Mouse (Mus musculus) MEL (cell line): ENCODE measurements around the gene Fam222b. TPM values are rescaled to one million over a fixed set of nuclear protein-coding genes. Genes with fewer than 3 reads are reported as not detected.

Source experiments
- DNase-seq: peaks from one replicate; pipeline ENCODE4 v3.0.0; 2011; ENCODE audit warnings: low read depth, low spot score
- H3K27ac ChIP-seq: 2 replicates; pipeline ENCODE4 v1.5.1; 2012; ENCODE audit warnings: low read depth, mild to moderate bottlenecking, control low read depth, low read length, moderate library complexity; ENCODE audit not compliant: control insufficient read depth
- H3K27me3 ChIP-seq, 2 experiments: fragments of 150-350 bp in 1 of 2; sonication (generic) in 1 of 2; 2 replicates each; pipeline ENCODE4 v1.6.1; 2012; ENCODE audit warnings: low read length in 2 of 2, mild to moderate bottlenecking in 2 of 2, improper control_type of control experiment in 1 of 2, moderate library complexity in 1 of 2; ENCODE audit not compliant: insufficient read depth in 2 of 2, control insufficient read depth in 1 of 2
- H3K36me3 ChIP-seq, 2 experiments: 2 replicates each; pipeline ENCODE4 v1.6.1; 2012 to 2014; ENCODE audit warnings: low read length in 2 of 2, improper control_type of control experiment in 1 of 2, inconsistent platforms in 1 of 2, mild to moderate bottlenecking in 1 of 2; ENCODE audit not compliant: insufficient read depth in 2 of 2, control insufficient read depth in 1 of 2
- H3K4me1 ChIP-seq, 2 experiments: fragments of 150-350 bp in 1 of 2; sonication (generic) in 1 of 2; 2 replicates each; pipeline ENCODE4 v1.6.1; 2012; ENCODE audit warnings: low read length in 2 of 2, improper control_type of control experiment in 1 of 2, mild to moderate bottlenecking in 1 of 2; ENCODE audit not compliant: insufficient read depth in 2 of 2, control insufficient read depth in 1 of 2
- H3K4me3 ChIP-seq, 2 experiments: fragments of 150-350 bp in 1 of 2; sonication (generic) in 1 of 2; 2 replicates each; pipeline ENCODE4 v1.5.1; 2012; ENCODE audit warnings: low read depth in 2 of 2, low read length in 2 of 2, mild to moderate bottlenecking in 2 of 2, moderate library complexity in 2 of 2, control low read depth in 1 of 2, improper control_type of control experiment in 1 of 2; ENCODE audit not compliant: control insufficient read depth in 1 of 2, insufficient read depth in 1 of 2
- H3K79me2 ChIP-seq: 2 replicates; pipeline ENCODE4 v1.6.1; 2012; ENCODE audit warnings: mild to moderate bottlenecking, low read length, moderate library complexity; ENCODE audit not compliant: control insufficient read depth, poor library complexity, insufficient read depth
- H3K9ac ChIP-seq: 2 replicates; pipeline ENCODE4 v1.6.1; 2012; ENCODE audit warnings: low read depth, mild to moderate bottlenecking, control low read depth, low read length, moderate library complexity; ENCODE audit not compliant: control insufficient read depth, poor library complexity, severe bottlenecking
- H3K9me3 ChIP-seq: fragments of 150-350 bp; sonication (generic); replicated peaks from 2 replicates; pipeline ENCODE4 v1.6.1; 2012; ENCODE audit warnings: mild to moderate bottlenecking, low read length, improper control_type of control experiment, moderate library complexity; ENCODE audit not compliant: insufficient read depth
- BHLHE40 ChIP-seq: IDR thresholded peaks from 2 replicates; pipeline ENCODE4 v1.6.1; 2012; ENCODE audit warnings: low read depth, mild to moderate bottlenecking, inconsistent platforms, low read length, improper control_type of control experiment, borderline replicate concordance
- CHD1 ChIP-seq: IDR thresholded peaks from 2 replicates; pipeline ENCODE4 v1.6.1; 2012; ENCODE audit warnings: low read depth, mild to moderate bottlenecking, inconsistent platforms, low read length, improper control_type of control experiment
- CHD2 ChIP-seq: IDR thresholded peaks from 2 replicates; pipeline ENCODE4 v1.6.1; 2011; ENCODE audit warnings: low read length, improper control_type of control experiment
- E2F4 ChIP-seq: IDR thresholded peaks from 2 replicates; pipeline ENCODE4 v1.6.1; 2011; ENCODE audit warnings: low read depth, low read length, improper control_type of control experiment, borderline replicate concordance
- EP300 ChIP-seq, 2 experiments: IDR thresholded peaks; 2 replicates each; pipeline ENCODE4 v1.6.1; 2011; ENCODE audit warnings: improper control_type of control experiment in 2 of 2, low read length in 2 of 2, low read depth in 1 of 2, mild to moderate bottlenecking in 1 of 2
- ETS1 ChIP-seq: IDR thresholded peaks from 2 replicates; pipeline ENCODE4 v1.6.1; 2012; ENCODE audit warnings: low read depth, mild to moderate bottlenecking, inconsistent platforms, low read length, improper control_type of control experiment, moderate library complexity
- GABPA ChIP-seq: IDR thresholded peaks from 2 replicates; pipeline ENCODE4 v1.6.1; 2012; ENCODE audit warnings: low read depth, mild to moderate bottlenecking, inconsistent platforms, low read length, improper control_type of control experiment, moderate library complexity
- GATA1 ChIP-seq: IDR thresholded peaks from 2 replicates; pipeline ENCODE4 v1.6.1; 2011; ENCODE audit warnings: low read depth, low read length, improper control_type of control experiment
- HCFC1 ChIP-seq: IDR thresholded peaks from 2 replicates; pipeline ENCODE4 v1.6.1; 2012; ENCODE audit warnings: low read depth, mild to moderate bottlenecking, inconsistent platforms, low read length, improper control_type of control experiment, moderate library complexity
- JUND ChIP-seq: IDR thresholded peaks from 2 replicates; pipeline ENCODE4 v1.6.1; 2011; ENCODE audit warnings: low read depth, mild to moderate bottlenecking, improper control_type of control experiment, low read length
- KAT2A ChIP-seq: conservative IDR thresholded peaks from 2 replicates; pipeline ENCODE4 v1.6.1; 2012; ENCODE audit warnings: low read depth, low read length, improper control_type of control experiment, inconsistent platforms
- MAFK ChIP-seq: IDR thresholded peaks from 2 replicates; pipeline ENCODE4 v1.6.1; 2011; ENCODE audit warnings: low read depth, mild to moderate bottlenecking, low read length, improper control_type of control experiment, borderline replicate concordance
- MAX ChIP-seq: IDR thresholded peaks from 2 replicates; pipeline ENCODE4 v1.6.1; 2011; ENCODE audit warnings: low read length, improper control_type of control experiment
- MAZ ChIP-seq: IDR thresholded peaks from 2 replicates; pipeline ENCODE4 v1.6.1; 2012; ENCODE audit warnings: low read depth, mild to moderate bottlenecking, inconsistent platforms, low read length, improper control_type of control experiment
- MEF2A ChIP-seq: IDR thresholded peaks from 2 replicates; pipeline ENCODE4 v1.6.1; 2014; ENCODE audit warnings: low read depth, mild to moderate bottlenecking, inconsistent platforms, low read length, improper control_type of control experiment; ENCODE audit not compliant: poor library complexity, insufficient replicate concordance, severe bottlenecking; ENCODE audit errors: extremely low read depth
- MXI1 ChIP-seq: IDR thresholded peaks from 2 replicates; pipeline ENCODE4 v1.6.1; 2011; ENCODE audit warnings: mild to moderate bottlenecking, low read depth, low read length, improper control_type of control experiment
- MYB ChIP-seq: IDR thresholded peaks from 2 replicates; pipeline ENCODE4 v1.6.1; 2011; ENCODE audit warnings: mild to moderate bottlenecking, low read depth, low read length, improper control_type of control experiment
- MYC ChIP-seq: IDR thresholded peaks from 2 replicates; pipeline ENCODE4 v1.6.1; 2011; ENCODE audit warnings: low read depth, mild to moderate bottlenecking, low read length, improper control_type of control experiment, moderate library complexity
- NELFE ChIP-seq: IDR thresholded peaks from 2 replicates; pipeline ENCODE4 v1.6.1; 2011; ENCODE audit warnings: low read depth, low read length, improper control_type of control experiment
- NRF1 ChIP-seq: IDR thresholded peaks from 2 replicates; pipeline ENCODE4 v1.6.1; 2014; ENCODE audit warnings: low read depth, mild to moderate bottlenecking, inconsistent platforms, low read length, improper control_type of control experiment, moderate library complexity; ENCODE audit not compliant: poor library complexity, insufficient read depth, severe bottlenecking
- POLR2A ChIP-seq, 2 experiments: IDR thresholded peaks; 2 replicates each; pipeline ENCODE4 v1.6.1; 2011 to 2012; ENCODE audit warnings: low read length in 2 of 2, mild to moderate bottlenecking in 2 of 2, control low read depth in 1 of 2, improper control_type of control experiment in 1 of 2, low read depth in 1 of 2, moderate library complexity in 1 of 2; ENCODE audit not compliant: control insufficient read depth in 1 of 2, insufficient read depth in 1 of 2, poor library complexity in 1 of 2
- POLR2AphosphoS2 ChIP-seq: IDR thresholded peaks from 2 replicates; pipeline ENCODE4 v1.6.1; 2011; ENCODE audit warnings: low read length, improper control_type of control experiment
- POLR2AphosphoS5 ChIP-seq: IDR thresholded peaks from 2 replicates; pipeline ENCODE4 v1.6.1; 2012; ENCODE audit warnings: low read depth, borderline replicate concordance, mild to moderate bottlenecking, inconsistent platforms, low read length, moderate library complexity, mixed read lengths
- RAD21 ChIP-seq: IDR thresholded peaks from 2 replicates; pipeline ENCODE4 v1.6.1; 2011; ENCODE audit warnings: mild to moderate bottlenecking, low read depth, low read length, improper control_type of control experiment
- RCOR1 ChIP-seq: IDR thresholded peaks from 2 replicates; pipeline ENCODE4 v1.6.1; 2012; ENCODE audit warnings: low read depth, mild to moderate bottlenecking, inconsistent platforms, low read length, improper control_type of control experiment
- SIN3A ChIP-seq: IDR thresholded peaks from 2 replicates; pipeline ENCODE4 v1.6.1; 2012; ENCODE audit warnings: low read length, improper control_type of control experiment, inconsistent platforms
- SMC3 ChIP-seq: IDR thresholded peaks from 2 replicates; pipeline ENCODE4 v1.6.1; 2011; ENCODE audit warnings: low read depth, low read length, improper control_type of control experiment
- TAL1 ChIP-seq: IDR thresholded peaks from 2 replicates; pipeline ENCODE4 v1.6.1; 2012; ENCODE audit warnings: mild to moderate bottlenecking, inconsistent platforms, low read length, moderate library complexity, mixed read lengths
- TBP ChIP-seq: IDR thresholded peaks from 2 replicates; pipeline ENCODE4 v1.8.0; 2011; ENCODE audit warnings: low read depth, low read length, improper control_type of control experiment
- TCF12 ChIP-seq: IDR thresholded peaks from 2 replicates; pipeline ENCODE4 v1.6.1; 2014; ENCODE audit warnings: low read depth, mild to moderate bottlenecking, inconsistent platforms, low read length, improper control_type of control experiment, moderate library complexity
- UBTF ChIP-seq: IDR thresholded peaks from 2 replicates; pipeline ENCODE4 v1.6.1; 2012; ENCODE audit warnings: low read depth, mild to moderate bottlenecking, inconsistent platforms, low read length, improper control_type of control experiment, moderate library complexity, borderline replicate concordance; ENCODE audit not compliant: insufficient read depth
- USF1 ChIP-seq: IDR thresholded peaks from 2 replicates; pipeline ENCODE4 v1.6.1; 2014; ENCODE audit warnings: low read depth, mild to moderate bottlenecking, inconsistent platforms, low read length, improper control_type of control experiment, moderate library complexity
- USF2 ChIP-seq, 2 experiments: IDR thresholded peaks; 2 replicates each; pipeline ENCODE4 v1.6.1; 2011 to 2012; ENCODE audit warnings: improper control_type of control experiment in 2 of 2, low read length in 2 of 2, borderline replicate concordance in 1 of 2, inconsistent platforms in 1 of 2, low read depth in 1 of 2, mild to moderate bottlenecking in 1 of 2; ENCODE audit not compliant: insufficient read depth in 1 of 2
- ZC3H11A ChIP-seq: IDR thresholded peaks from 2 replicates; pipeline ENCODE4 v1.6.1; 2012; ENCODE audit warnings: low read depth, mild to moderate bottlenecking, inconsistent platforms, low read length, improper control_type of control experiment
- ZKSCAN1 ChIP-seq: IDR thresholded peaks from 2 replicates; pipeline ENCODE4 v1.6.1; 2012; ENCODE audit warnings: low read depth, mild to moderate bottlenecking, inconsistent platforms, low read length, improper control_type of control experiment, moderate library complexity
- ZMIZ1 ChIP-seq: IDR thresholded peaks from 2 replicates; pipeline ENCODE4 v1.6.1; 2012; ENCODE audit warnings: low read depth, mild to moderate bottlenecking, inconsistent platforms, low read length, improper control_type of control experiment, moderate library complexity
- ZNF384 ChIP-seq: IDR thresholded peaks from 2 replicates; pipeline ENCODE4 v1.6.1; 2012; ENCODE audit warnings: low read depth, mild to moderate bottlenecking, inconsistent platforms, low read length, improper control_type of control experiment
- polyA plus RNA-seq, 2 experiments: library from polyadenylated mRNA; stranded (reverse) in 1 of 2; unstranded in 1 of 2; fragments of >175 nt in 1 of 2; fragments of >200 nt in 1 of 2; gene quantifications; 2 replicates each; pipeline versions ENCODE4 v1.2.1 to v1.2.4; 2012; ENCODE audit warnings: low replicate concordance in 2 of 2, low read depth in 1 of 2; ENCODE audit not compliant: insufficient read length in 2 of 2, insufficient read depth in 1 of 2, missing spikeins in 1 of 2
- total RNA-seq: library from RNA; depleted of rRNA; stranded (reverse); fragments of 300-350 nt; gene quantifications from 2 replicates; pipeline ENCODE4 v1.2.3, GENCODE M21; 2012

Gene Fam222b
- total and polyA plus RNA-seq, 3 experiments: 2.4 to 8.1 TPM; not detected in 1

GRCm38 (mm10) chr11:78119898-78120297 lies 25.4 kb downstream of the Fam222b start:
- DNase-seq: peak; percentile 94
- Histone ChIP-seq H3K79me2 (peaks cover 17% of the 10 kb centered on the region), H3K9me3 (no peaks in the 10 kb centered on the region), H3K27ac (peak overlapping the region; percentile 66), H3K4me3 (peak overlapping the region; percentile 33 to 41), H3K27me3 (no peaks in the 10 kb centered on the region), H3K4me1 (peaks cover 26 to 39% of the 10 kb centered on the region in 2 experiments), H3K36me3 (peaks cover 0 to 53% of the 10 kb centered on the region in 2 experiments; a peak in 2 of 4 replicates), H3K9ac (peak overlapping the region; percentile 46)
- peak; percentile 88 for TF ChIP-seq RCOR1
- TF ChIP-seq ZC3H11A: 0 out of 2 replicates have a peak, but pooled peaks have one; percentile 2
- TF ChIP-seq MAFK: no peak
- TF ChIP-seq NRF1: no peak
- no peak for TF ChIP-seq RAD21
- no peak for TF ChIP-seq CHD2
- TF ChIP-seq ZKSCAN1: peak; percentile 68
- no peak for TF ChIP-seq JUND
- no peak for TF ChIP-seq MEF2A
- no peak; the same call in 1 of the 2 replicates for TF ChIP-seq CHD1
- peak; percentile 57; the same call in 1 of the 2 replicates for TF ChIP-seq ETS1
- no peak for TF ChIP-seq BHLHE40
- peak; percentile 77 for TF ChIP-seq GATA1
- TF ChIP-seq MAX: no peak
- 0 out of 2 replicates have a peak, but pooled peaks have one; percentile 27 for TF ChIP-seq ZNF384
- 0 out of 2 replicates have a peak, but pooled peaks have one; percentile 23 for TF ChIP-seq NELFE
- TF ChIP-seq E2F4: no peak
- TF ChIP-seq TAL1: peak; percentile 30
- no peak for TF ChIP-seq POLR2A (IDR thresholded peaks at IDR 0.05; ENCODE audit: control insufficient read depth in 1 of 2, insufficient read depth in 1 of 2, low read depth in 1 of 2, low read length in 2 of 2, poor library complexity in 1 of 2)
- TF ChIP-seq ZMIZ1: no peak
- no peak for TF ChIP-seq KAT2A
- no peak; the same call in 1 of the 2 replicates for TF ChIP-seq MXI1
- 0 out of 2 replicates have a peak, but pooled peaks have one; percentile 91 for TF ChIP-seq UBTF
- 0 out of 2 replicates have a peak, but pooled peaks have one; percentile 71 for TF ChIP-seq MAZ
- TF ChIP-seq GABPA: no peak
- TF ChIP-seq HCFC1: 0 out of 2 replicates have a peak, but pooled peaks have one; percentile 48
- peak; percentile 79 for TF ChIP-seq SIN3A
- TF ChIP-seq POLR2AphosphoS2: no peak
- TF ChIP-seq SMC3: 0 out of 2 replicates have a peak, but pooled peaks have one; percentile 14
- TF ChIP-seq POLR2AphosphoS5: no peak
- TF ChIP-seq MYC: no peak
- peak; percentile 21 to 68; a peak in 2 of 4 replicates for TF ChIP-seq EP300 (IDR thresholded peaks at IDR 0.05; ENCODE audit: low read depth in 1 of 2, low read length in 2 of 2)
- peak; percentile 45; the same call in 1 of the 2 replicates for TF ChIP-seq TCF12
- TF ChIP-seq TBP: peak; percentile 81
- TF ChIP-seq MYB: no peak
- TF ChIP-seq USF2 (IDR thresholded peaks at IDR 0.05; ENCODE audit: borderline replicate concordance in 1 of 2, insufficient read depth in 1 of 2, low read depth in 1 of 2, low read length in 2 of 2): no peak
- no peak for TF ChIP-seq USF1
